Mouse (Mus musculus) heart, embryonic 14.5 days (tissue): Measurements from ENCODE around the gene Rgs9. TPM values are rescaled to one million over a fixed set of nuclear protein-coding genes. Genes with fewer than 3 reads are reported as not detected.
"Not testable (repeated sequence)": the region's sequence is repeated elsewhere in the genome, so short reads cannot be mapped to it uniquely, and the experiment has no call there.

Experiments
- ATAC-seq: fragments of 200-750 bp; cut with Nextera tagmentation; 2 replicates; pipeline ENCODE4 v1.8.0; 2017; ENCODE audit warnings: low read depth, moderate TSS enrichment; ENCODE audit not compliant: insufficient number of reproducible peaks, insufficient read depth, low FRiP score
- H3K27ac ChIP-seq, 2 experiments: fragments of 200-500 bp in 1 of 2; fragments of 300-500 bp in 1 of 2; sonication (generic) in 1 of 2; replicated peaks in 1 of 2; 2 replicates each; pipeline ENCODE4 v1.5.1; 2012 to 2014; ENCODE audit warnings: low read depth in 2 of 2, low read length in 2 of 2, control low read depth in 1 of 2, mild to moderate bottlenecking in 1 of 2, mixed read lengths in 1 of 2; ENCODE audit not compliant: control insufficient read depth in 1 of 2, insufficient read depth in 1 of 2
- H3K27me3 ChIP-seq: fragments of 300-500 bp; sonication (generic); 2 replicates; pipeline ENCODE4 v1.6.1; 2014; ENCODE audit warnings: mild to moderate bottlenecking, low read length, control low read depth; ENCODE audit not compliant: control insufficient read depth, insufficient read depth
- H3K36me3 ChIP-seq: fragments of 300-500 bp; sonication (generic); 2 replicates; pipeline ENCODE4 v1.6.1; 2014; ENCODE audit warnings: mild to moderate bottlenecking, control low read depth, low read length, mixed read lengths; ENCODE audit not compliant: control insufficient read depth, insufficient read depth
- H3K4me1 ChIP-seq, 2 experiments: fragments of 200-500 bp in 1 of 2; fragments of 300-500 bp in 1 of 2; sonication (generic) in 1 of 2; 2 replicates each; pipeline ENCODE4 v1.6.1; 2012 to 2014; ENCODE audit warnings: low read length in 2 of 2, control low read depth in 1 of 2, mixed read lengths in 1 of 2; ENCODE audit not compliant: control insufficient read depth in 2 of 2, insufficient read depth in 2 of 2
- H3K4me2 ChIP-seq: fragments of 300-500 bp; sonication (generic); 2 replicates; pipeline ENCODE4 v1.6.1; 2014; ENCODE audit warnings: mild to moderate bottlenecking, low read length
- H3K4me3 ChIP-seq, 2 experiments: fragments of 200-500 bp in 1 of 2; fragments of 300-500 bp in 1 of 2; sonication (generic) in 1 of 2; 2 replicates each; pipeline ENCODE4 v1.5.1; 2012 to 2014; ENCODE audit warnings: low read length in 2 of 2, mild to moderate bottlenecking in 2 of 2, control low read depth in 1 of 2, low read depth in 1 of 2, moderate library complexity in 1 of 2; ENCODE audit not compliant: control insufficient read depth in 1 of 2, insufficient read depth in 1 of 2
- H3K9ac ChIP-seq: fragments of 300-500 bp; sonication (generic); 2 replicates; pipeline ENCODE4 v1.6.1; 2014; ENCODE audit warnings: mild to moderate bottlenecking, low read length
- H3K9me3 ChIP-seq: fragments of 300-500 bp; sonication (generic); 2 replicates; pipeline ENCODE4 v1.6.1; 2016; ENCODE audit warnings: low read length, control low read depth; ENCODE audit not compliant: control insufficient read depth
- WGBS: fragments of 180-500 bp; shearing (Covaris S2); extraction: QIAGEN DNeasy Blood & Tissue Kit; methylation state at CpG from one replicate; pipeline ENCODE4 v1.1.7; 2014; 5-methylcytosine and 5-hydroxymethylcytosine counted together
- polyA plus RNA-seq: library from polyadenylated mRNA; unstranded; fragments of >200 nt; fragmentation: Nextera tagmentation; extraction: Ambion mirVana; gene quantifications from 2 replicates; pipeline ENCODE4 v1.2.1, GENCODE M21; 2014

Gene Rgs9
- polyA plus RNA-seq, 1 experiment from 2014 or later = 0.82 TPM

- 0 out of 2 replicates have a peak, but pooled peaks cover 2% of the 10 kb centered on the region for H3K9me3 ChIP-seq
- peaks cover under 1% of the 10 kb centered on the region; the same call in 1 of the 2 replicates for H3K27me3 ChIP-seq
- H3K9ac ChIP-seq = no peak overlapping the region
- H3K4me3 ChIP-seq = no peak overlapping the region
- H3K36me3 ChIP-seq = no peaks in the 10 kb centered on the region
- H3K4me2 ChIP-seq = no peak overlapping the region
- H3K4me1 ChIP-seq = no peaks in the 10 kb centered on the region
- 69% methylated on average over 5 of the region's 5 CpGs for WGBS
- ATAC-seq = no peak
- no peak overlapping the region for H3K27ac ChIP-seq
These were observed 7.8 kb upstream of the Rgs9 start for GRCm38 (mm10) chr11:109305680-109306079.

GRCm38 (mm10) chr11:109302338-109302737 is 4.4 kb upstream of the Rgs9 start:
- H3K9ac ChIP-seq = no peak overlapping the region
- no peak for ATAC-seq
- 0 out of 2 replicates have a peak, but pooled peaks cover 2% of the 10 kb centered on the region for H3K9me3 ChIP-seq
- peaks cover 2 to 4% of the 10 kb centered on the region in 2 experiments; a peak in 1 of 4 replicates for H3K4me1 ChIP-seq
- H3K4me3 ChIP-seq = no peak overlapping the region
- H3K4me2 ChIP-seq = no peak overlapping the region
- H3K27ac ChIP-seq = no peak overlapping the region
- no peaks in the 10 kb centered on the region for H3K36me3 ChIP-seq
- H3K27me3 ChIP-seq = peaks cover 14% of the 10 kb centered on the region
- 49% methylated on average over 4 of the region's 4 CpGs for WGBS

GRCm38 (mm10) chr11:109297031-109297430 is 898 bp downstream of the Rgs9 start:
- H3K9me3 ChIP-seq = no peaks in the 10 kb centered on the region
- no peak overlapping the region for H3K9ac ChIP-seq
- H3K27me3 ChIP-seq = peaks cover 29% of the 10 kb centered on the region
- H3K4me2 ChIP-seq = no peak overlapping the region
- peaks cover 2 to 4% of the 10 kb centered on the region in 2 experiments; a peak in 1 of 4 replicates for H3K4me1 ChIP-seq
- no peaks in the 10 kb centered on the region for H3K36me3 ChIP-seq
- ATAC-seq = no peak
- H3K27ac ChIP-seq = no peak overlapping the region
- no peak overlapping the region for H3K4me3 ChIP-seq
- 92% methylated on average over 7 of the region's 7 CpGs for WGBS

GRCm38 (mm10) chr11:109292056-109292455 is 5.9 kb downstream of the Rgs9 start:
- Histone ChIP-seq H3K4me2 (no peak overlapping the region), H3K36me3 (no peaks in the 10 kb centered on the region), H3K4me1 (no peaks in the 10 kb centered on the region), H3K4me3 (no peak overlapping the region), H3K9ac (no peak overlapping the region), H3K27me3 (peaks cover 12% of the 10 kb centered on the region), H3K27ac (no peak overlapping the region), H3K9me3 (no peaks in the 10 kb centered on the region)
- no peak for ATAC-seq
- 67% methylated on average over 3 of the region's 3 CpGs for WGBS

- 88% methylated on average over 9 of the region's 9 CpGs for WGBS
- H3K9ac ChIP-seq, H3K4me2 ChIP-seq, H3K4me1 ChIP-seq, H3K27ac ChIP-seq, H3K9me3 ChIP-seq, H3K36me3 ChIP-seq, ATAC-seq, H3K27me3 ChIP-seq, H3K4me3 ChIP-seq: not testable (repeated sequence)
These were observed 8.6 kb downstream of the Rgs9 start for GRCm38 (mm10) chr11:109289378-109289777.

GRCm38 (mm10) chr11:109284811-109285210 is 13.1 kb downstream of the Rgs9 start:
- Histone ChIP-seq H3K27ac (no peak overlapping the region), H3K27me3 (no peaks in the 10 kb centered on the region), H3K36me3 (no peaks in the 10 kb centered on the region), H3K4me2 (no peak overlapping the region), H3K9me3 (0 out of 2 replicates have a peak, but pooled peaks cover 2% of the 10 kb centered on the region), H3K9ac (no peak overlapping the region), H3K4me3 (no peak overlapping the region), H3K4me1 (no peaks in the 10 kb centered on the region)
- 77% methylated on average over 1 of the region's 1 CpGs for WGBS
- no peak for ATAC-seq

GRCm38 (mm10) chr11:109278186-109278585 is 19.7 kb downstream of the Rgs9 start:
- 31% methylated on average over 7 of the region's 7 CpGs for WGBS
- Histone ChIP-seq H3K9ac (no peak overlapping the region), H3K4me2 (no peak overlapping the region), H3K4me3 (no peak overlapping the region), H3K27ac (no peak overlapping the region), H3K9me3 (0 out of 2 replicates have a peak, but pooled peaks cover 2% of the 10 kb centered on the region), H3K36me3 (no peaks in the 10 kb centered on the region), H3K4me1 (peaks cover 0 to 4% of the 10 kb centered on the region in 2 experiments; a peak in 1 of 4 replicates), H3K27me3 (no peaks in the 10 kb centered on the region)
- ATAC-seq = no peak

GRCm38 (mm10) chr11:109271399-109271798 is 26.5 kb downstream of the Rgs9 start:
- Histone ChIP-seq H3K4me3 (no peak overlapping the region), H3K36me3 (no peaks in the 10 kb centered on the region)
- no peak for ATAC-seq

More at GRCm38 (mm10) chr11:109271399-109271798, 26.5 kb downstream of the Rgs9 start:
- H3K4me1 ChIP-seq = no peaks in the 10 kb centered on the region; a peak in 1 of 4 replicates
- WGBS = 82% methylated on average over 9 of the region's 9 CpGs
- no peaks in the 10 kb centered on the region for H3K27me3 ChIP-seq
- H3K27ac ChIP-seq = no peak overlapping the region
- no peak overlapping the region for H3K4me2 ChIP-seq
- H3K9ac ChIP-seq = no peak overlapping the region
- H3K9me3 ChIP-seq = no peaks in the 10 kb centered on the region
